Mouse (Mus musculus): ENCODE measurements around the gene Rasa1.

The Rasa1 gene

DNA sequence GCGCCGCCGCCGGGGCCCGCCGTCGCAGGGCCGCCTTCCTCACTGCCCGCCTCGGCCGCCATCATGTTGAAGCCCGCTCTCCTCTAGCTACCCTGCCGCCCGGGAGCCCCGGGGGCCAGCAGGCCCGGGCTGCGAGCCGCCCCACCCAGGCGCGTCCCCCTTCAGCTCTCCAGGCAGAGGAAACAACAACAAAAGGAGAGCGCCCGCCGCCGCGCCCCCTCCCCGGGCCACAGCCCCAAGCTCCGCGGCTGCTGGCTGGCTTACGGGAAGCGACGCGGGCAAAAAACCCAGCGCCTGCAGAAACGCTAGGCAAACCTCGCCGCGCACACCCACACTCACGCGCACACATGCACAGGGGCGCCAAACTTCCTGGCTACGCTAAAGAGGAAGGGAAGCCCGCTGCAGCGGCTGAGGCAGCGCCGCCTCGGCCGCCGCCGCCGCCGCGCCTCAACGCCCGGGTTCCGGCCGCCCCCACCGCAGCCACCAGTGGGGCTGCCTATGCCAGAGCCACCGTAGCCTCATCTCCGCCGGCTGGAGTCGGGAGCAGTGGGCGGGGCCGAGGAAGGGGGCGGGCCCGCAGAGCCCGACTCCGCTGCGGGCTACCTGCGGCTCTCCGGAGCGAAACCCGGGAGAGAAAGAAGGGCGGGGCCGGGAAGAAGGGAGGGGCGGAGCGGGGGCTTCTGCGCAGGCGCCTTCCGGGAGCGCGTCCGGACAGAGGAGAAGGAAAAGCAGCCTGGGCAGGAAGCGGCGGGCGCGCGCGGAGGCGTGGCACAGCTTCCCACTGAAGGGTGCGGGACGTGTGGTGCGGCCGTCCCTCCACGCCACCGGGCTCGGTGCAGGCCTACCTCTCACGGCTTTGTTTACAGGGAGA, at the start of gene Rasa1:
Gene Rasa1, minus strand, starts transcription at position 288 of the 871 bp plus-strand sequence.
- peak; percentile 99 for DNase-seq (ENCODE audit: extremely low read depth, insufficient read length, low spot score)

DNA sequence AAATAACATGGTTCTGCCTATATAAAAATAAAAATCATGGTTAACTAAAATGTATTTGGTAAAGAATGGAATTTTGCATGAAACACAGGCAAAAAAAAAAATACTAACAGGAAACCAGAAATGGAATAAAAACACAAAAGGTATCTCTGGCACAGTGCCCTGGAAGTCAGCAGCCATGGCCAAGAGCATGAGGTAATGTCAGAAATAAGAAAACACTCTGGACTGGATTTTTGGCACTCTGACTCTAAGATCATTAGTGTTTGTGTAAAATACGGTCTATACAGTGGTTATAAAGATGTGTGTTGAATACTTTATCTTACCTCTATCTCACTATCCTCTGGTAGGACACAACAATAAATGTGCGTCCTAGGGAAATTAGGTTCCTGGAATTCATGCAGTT, 22.6 kb upstream of the Rasa1 start:
- no peak for DNase-seq (ENCODE audit: extremely low read depth, insufficient read length, low spot score)

DNA sequence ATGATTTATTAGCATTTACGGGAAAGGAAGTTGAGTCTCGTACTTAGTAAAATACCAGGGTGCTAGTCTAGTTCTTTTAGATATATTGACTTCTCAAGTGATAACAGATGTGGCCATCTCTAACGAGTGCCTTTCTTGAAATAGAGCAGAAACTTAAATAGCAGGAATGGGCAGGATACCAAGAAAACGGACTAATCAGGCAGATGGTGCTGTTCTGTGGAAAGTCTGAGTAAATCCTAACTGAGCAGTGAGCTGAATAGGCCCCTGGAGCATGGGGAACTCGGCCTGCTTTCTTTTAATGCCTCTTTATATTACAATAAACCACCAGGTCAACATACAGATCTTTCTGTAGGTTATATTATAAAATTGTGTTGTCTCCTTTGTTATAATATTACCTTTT, 22.0 kb upstream of the Rasa1 start:
- no peak for DNase-seq (ENCODE audit: extremely low read depth, insufficient read length, low spot score)

DNA sequence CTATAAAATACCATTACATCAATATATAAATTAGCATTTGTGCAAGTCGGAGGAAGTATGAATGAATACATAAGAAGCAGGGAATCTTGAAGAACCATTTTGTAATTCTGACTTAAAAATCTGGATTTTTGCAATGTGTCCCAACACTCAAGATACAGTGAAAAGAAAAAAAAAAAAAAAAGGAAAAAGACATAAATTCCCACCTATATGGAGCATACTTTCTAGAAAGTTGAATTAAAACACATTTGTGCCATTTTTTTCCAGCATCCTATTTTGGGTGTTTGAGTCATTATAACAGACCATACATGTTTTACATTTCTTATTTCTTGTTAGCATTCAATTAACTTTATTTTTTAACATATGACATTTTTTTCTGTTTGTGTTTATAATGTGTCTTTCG, 21.6 kb upstream of the Rasa1 start:
- DNase-seq (ENCODE audit: extremely low read depth, insufficient read length, low spot score): no peak

DNA sequence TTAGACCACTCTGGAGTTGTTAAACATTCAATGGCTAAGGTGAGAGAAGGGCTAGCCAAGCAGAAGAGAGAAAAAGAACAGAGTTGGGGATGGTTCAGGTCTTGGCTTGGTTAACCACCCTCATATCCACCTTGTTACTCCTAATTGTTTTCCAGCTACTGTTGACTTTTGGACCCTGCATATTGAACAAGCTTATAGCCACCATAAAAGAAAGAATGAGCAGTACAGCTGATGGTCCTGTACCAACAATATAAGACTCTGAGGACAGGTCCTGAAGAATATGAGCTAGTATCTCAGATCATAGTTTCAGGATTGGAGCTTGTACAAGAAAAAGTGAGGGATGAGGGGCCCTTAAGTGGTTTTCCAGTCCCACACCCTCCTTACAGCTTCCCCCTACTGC, 17.1 kb upstream of the Rasa1 start:
- DNase-seq (ENCODE audit: extremely low read depth, insufficient read length, low spot score): no peak

DNA sequence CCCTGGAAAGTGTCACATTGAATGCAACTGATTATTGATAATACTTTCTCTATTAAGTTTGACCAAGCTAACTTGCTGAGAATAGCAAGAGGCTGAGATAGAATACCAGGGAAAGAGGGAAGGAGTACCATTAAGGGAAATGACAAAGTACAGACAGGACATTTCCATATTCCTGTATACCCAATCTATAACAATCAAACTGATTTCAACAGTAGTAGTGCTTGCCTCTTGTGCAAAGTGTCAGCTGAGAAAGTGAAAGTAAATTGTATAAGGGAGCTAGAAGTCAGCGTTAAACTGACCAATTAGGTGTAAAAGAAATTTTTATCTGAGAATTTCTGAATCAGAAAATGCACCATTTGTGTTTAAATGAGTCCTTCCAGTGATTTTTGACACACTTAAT, 1.7 kb upstream of the Rasa1 start:
- DNase-seq (ENCODE audit: extremely low read depth, insufficient read length, low spot score): peak; percentile 7

DNA sequence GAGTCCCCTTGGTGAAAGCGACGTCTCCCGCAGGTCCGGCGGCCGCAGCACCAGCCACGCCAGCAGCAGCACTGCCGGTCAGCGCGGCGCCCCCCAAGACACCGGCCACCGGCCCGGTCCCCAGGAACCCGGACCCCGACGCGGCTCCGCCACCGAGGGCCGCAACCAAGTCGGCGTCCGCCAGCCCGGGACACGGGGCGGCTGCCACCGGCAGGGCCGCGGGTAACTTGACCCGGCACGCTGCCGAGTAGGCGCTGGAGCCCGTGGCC, 422 bp downstream of the Rasa1 start:
- DNase-seq (ENCODE audit: extremely low read depth, insufficient read length, low spot score): no peak

DNA sequence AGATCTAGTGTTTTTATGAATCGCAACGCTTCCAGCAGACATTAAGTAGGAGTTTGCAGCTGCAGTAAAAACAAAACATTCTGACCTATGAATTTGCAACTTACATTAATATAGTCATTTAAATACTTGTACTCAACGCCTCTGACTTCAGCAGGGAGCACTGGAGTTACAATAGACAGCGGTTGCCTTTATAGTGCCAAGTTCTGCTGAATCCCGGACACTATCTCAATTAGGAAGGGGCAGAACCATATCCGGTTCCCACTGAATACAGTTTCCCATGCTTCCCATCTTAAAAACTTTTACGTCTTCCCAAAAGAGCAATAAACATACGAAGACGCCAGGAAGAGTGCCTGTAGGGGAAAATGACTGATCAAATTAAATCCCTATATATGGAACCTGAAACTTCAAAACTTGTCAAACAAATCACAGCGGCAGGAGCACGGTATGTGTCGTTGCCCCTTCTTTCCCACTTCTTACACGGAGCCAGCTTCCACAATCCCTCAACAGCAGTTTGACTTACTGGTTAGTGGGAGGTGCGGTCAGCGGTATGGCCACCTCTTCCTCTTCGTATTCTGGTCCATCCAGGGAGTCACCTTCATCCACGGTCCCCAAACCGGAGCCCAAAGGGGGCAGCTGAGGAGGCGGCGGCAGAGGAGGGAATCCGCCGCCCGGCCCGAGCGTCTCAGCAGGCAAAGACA, 905 bp downstream of the Rasa1 start:
- peak; percentile 70 for DNase-seq (ENCODE audit: extremely low read depth, insufficient read length, low spot score)

DNA sequence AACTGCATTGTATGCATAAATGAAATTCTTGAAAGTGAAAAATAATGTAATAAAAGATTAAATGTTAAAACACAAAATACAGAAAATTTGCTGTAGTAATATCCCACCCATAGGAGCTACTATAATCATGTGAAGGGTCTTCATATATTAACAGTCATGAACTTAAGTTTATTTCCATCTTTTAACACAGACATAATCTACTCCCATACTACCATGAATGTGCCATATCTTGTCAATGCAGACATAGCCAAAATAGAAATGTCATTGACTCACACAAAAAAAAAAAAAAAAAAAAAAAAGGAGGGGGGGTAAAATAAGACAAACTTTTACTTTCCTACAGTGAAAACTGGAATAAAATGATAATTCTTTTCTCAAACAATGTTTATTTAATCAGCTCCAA, 6.3 kb downstream of the Rasa1 start:
- no peak for DNase-seq (ENCODE audit: extremely low read depth, insufficient read length, low spot score)

DNA sequence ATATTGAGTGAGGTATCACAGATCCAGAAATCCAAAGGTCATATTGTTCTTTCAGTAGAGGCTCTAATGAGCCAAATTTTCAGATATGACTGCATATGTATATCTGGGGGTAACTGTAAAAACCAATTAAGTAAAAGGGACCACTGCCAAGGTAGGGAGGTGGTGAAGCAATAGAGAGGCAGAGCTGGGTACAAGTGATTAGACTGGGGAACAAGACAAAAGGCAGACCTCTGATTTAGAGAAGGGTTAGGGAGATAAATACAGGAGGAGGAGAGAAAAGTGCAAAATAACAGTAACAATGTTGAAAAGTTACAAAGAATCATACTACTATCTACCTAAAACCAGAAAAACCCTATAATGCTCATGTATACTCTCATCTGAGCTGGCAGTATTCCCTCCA, 10.0 kb downstream of the Rasa1 start:
- DNase-seq (ENCODE audit: extremely low read depth, insufficient read length, low spot score): no peak

DNA sequence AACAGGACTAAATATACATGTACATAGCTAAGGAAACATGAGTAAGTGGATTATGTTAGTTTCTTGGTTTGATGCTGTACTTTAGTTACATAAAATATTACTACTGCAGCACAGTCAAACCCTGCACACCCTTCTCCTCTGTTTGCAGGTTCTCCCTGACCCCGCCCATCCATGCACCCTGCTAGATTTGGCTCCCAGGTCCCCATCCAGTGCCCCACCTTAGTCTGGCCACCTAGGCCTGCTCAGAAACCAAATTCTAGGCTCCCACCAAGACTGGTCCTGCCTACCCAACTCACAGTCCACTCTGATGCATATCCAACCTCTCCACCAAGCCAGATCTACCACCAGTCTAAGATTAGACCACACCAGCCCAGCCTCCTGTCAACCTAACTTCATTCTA, 14.4 kb downstream of the Rasa1 start:
- DNase-seq (ENCODE audit: extremely low read depth, insufficient read length, low spot score): no peak

DNA sequence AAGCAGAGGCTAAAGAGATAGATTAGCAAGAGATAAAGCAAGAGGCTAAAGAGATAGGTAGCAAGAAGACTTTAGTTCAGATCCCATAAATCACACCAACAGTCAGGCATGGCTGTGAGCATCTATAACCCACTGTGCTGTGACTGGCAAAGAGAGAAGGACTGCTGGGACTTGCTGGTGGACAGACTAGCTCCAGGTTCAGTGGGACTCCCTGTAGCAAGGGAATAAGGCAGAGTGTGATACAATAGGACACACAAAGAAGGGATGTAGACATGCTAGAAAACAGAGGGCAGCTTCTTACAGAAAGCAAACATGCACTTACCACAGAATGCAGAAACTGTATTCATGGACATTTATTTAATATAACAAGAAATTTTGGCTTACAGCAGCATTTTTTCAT, 15.1 kb downstream of the Rasa1 start:
- DNase-seq (ENCODE audit: extremely low read depth, insufficient read length, low spot score): no peak

DNA sequence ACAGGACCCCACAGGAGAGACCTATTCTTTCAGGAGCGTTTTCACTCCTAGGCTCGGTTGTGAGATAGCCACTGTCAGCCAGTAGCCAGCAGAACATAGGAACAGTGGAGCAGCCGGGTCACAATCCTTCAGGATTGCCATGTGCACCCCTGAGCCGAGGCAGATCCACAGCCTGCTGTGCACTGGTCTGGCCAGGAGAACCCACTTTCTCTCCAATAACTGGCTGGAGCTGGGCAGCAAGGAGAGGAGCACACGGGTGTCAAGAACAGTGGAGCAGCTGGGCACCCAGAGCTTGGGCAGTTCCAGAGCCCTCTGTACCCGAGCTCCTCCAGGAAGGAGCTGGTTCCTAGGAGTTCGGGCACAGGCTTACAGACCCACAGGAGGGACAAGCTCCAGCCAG, 50.2 kb downstream of the Rasa1 start:
- DNase-seq (ENCODE audit: extremely low read depth, insufficient read length, low spot score): no peak

DNA sequence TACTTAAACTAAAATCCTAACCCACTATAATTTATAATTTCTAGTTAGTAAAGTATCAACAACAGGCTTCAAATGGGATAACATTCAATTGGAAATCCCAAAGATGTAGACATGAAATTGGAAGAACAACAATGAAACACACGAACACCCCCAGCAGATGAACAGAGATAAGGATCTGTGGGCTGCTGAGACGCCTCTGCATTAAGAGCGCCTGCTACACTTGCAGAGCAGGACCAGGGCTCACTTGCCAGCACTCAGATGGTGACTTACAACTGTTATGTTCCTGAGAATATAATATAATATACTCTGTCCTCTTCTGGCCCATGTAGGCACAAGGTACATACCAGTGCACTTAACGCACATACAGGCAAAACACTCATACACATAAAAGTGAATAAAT, 70.3 kb downstream of the Rasa1 start:
- no peak for DNase-seq (ENCODE audit: extremely low read depth, insufficient read length, low spot score)

DNA sequence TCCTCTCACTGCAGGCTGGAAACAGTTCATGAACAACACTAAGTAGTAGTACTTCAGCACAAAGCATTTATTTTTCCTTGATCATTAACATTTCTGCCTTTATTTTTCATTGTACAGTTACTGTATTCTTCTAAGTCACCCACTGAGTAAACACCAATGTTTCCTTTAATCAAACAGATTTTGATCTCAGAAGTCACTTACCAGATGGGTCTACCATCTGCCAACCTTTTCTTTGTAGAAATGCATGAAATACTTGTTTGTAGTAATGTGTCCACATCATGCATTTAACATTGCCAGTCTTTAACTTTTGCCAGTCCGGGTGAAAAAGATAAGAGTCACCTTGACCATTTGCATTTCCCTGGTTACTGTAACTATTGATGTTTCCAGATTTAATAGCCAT, 78.6 kb downstream of the Rasa1 start:
- DNase-seq (ENCODE audit: extremely low read depth, insufficient read length, low spot score): no peak

DNA sequence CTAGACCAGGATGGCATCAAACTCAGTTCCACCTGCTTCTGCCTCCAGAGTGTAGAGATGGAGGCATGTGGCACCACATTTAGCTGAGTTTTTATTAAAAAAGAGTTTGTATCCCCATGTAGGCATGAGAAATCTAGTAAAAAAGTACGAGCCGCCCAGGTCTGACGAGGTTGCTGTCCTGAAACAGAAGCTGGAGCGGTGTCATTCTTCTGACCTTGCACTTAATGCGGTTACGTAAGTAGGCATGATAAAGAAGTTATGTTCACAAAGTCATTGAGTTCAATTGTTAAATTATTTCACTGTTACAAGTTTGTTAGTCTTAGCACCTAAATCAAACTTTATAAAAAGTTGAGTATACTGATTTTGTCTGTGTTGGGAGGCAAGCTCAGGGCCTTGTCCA, 80.3 kb downstream of the Rasa1 start:
- DNase-seq (ENCODE audit: extremely low read depth, insufficient read length, low spot score): no peak

DNA sequence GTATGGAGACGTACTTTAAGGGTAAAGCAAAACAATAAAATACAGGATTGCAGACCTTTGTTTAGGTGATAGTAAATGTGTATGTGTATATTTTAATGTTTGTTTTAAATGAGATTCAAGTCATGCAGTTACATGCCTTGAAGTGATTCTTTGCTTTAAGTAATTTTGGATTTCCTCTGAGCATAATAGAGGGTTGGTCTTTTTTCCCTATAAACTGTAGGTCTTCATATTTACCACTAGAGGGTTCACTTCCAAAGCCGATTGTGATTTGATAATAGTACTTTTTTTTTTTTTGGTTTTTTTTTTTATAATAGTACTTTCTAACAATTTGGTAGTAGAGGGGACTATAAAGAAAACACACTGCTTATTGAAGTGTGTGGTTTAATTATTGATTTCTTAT, 81.4 kb downstream of the Rasa1 start:
- DNase-seq (ENCODE audit: extremely low read depth, insufficient read length, low spot score): no peak

DNA sequence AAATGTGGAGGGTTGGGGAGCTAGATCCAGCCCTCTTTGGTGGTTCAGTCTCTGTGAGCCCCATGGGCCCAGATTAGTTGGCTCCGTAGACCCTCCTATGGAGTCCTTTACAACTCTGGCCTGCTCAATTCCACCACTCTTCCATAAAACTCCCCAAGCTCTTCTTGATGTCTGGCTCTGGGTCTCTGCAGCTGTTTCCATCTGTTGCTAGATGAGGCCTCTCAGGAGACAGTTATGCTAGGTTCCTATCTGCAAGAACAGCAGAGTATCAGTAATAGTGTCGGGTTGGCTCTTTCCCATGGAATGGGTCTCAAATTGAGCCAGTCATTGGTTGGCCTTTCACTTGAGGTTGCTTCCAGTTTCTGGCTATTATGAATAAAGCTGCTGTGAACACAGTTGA, 97.7 kb downstream of the Rasa1 start:
- DNase-seq (ENCODE audit: extremely low read depth, insufficient read length, low spot score): no peak

DNA sequence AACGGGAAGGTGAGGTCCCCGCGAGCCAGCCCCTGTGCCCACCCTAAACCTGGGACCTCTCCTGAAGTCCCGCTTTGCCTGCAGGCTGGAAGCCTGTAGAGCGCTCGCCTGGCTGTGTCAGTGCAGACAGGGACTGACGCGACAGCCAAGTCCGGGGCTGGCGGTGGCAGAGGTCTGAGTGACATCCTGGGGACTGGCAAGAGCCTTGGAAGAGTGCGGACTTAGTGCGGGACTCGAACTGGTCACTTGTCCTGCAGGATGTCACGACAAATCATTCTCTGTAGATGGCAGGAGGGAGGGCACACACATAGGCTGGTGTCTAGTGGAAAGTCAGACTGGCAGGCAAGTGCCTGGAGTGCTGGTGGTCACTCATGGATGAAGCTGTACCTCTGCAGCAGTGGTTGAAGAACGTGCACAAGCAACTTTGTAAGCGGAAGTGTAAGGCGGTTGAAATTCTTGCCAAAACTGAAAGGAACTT, 99.2 kb downstream of the Rasa1 start:
- DNase-seq (ENCODE audit: extremely low read depth, insufficient read length, low spot score): no peak

DNA sequence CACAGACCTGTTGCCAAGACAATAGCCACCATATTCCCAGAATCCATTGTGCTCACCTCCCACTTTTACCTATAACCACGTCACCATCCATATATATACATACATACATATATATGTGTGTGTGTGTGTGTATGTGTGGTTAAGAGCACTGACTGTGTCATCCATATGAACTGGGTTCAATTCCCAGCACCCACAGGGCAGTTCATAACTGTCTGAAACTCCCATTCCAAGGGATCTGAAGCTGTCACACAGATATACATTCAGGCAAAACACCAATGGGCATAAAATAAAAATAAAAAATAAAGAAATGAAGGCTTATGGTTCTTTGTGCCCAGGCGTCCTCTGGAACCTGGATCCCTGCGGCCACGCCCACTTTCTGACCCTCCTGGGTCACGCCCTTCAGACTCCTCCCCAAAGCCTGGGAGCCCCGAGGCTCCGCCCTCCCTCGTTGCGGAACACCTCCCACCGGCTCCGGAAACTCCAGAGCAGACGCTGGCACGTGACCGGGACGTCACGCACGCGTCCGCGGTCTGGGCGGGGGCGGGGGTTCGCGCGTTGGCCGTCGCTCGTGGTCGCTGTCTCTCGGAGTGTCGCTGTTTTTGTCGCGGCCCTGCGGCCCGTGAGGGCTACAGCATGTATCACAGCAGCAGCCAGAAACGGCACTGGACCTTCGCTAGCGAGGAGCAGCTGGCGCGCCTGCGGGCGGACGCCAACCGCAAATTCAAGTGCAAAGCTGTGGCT, 99.9 kb downstream of the Rasa1 start, which contains the start of gene Ccnh:
Gene Ccnh, plus strand, starts transcription at position 506 of the 741 bp plus-strand sequence.
- peak; percentile 93 for DNase-seq (ENCODE audit: extremely low read depth, insufficient read length, low spot score)
